Mouse (Mus musculus): ENCODE results near the gene Jmjd1c. TPM values are rescaled to one million over a fixed set of nuclear protein-coding genes. Genes with fewer than 3 reads are reported as not detected.

The Jmjd1c gene
- total RNA-seq, 4 experiments from 2014 or later: 54.1 to 103 (median 65.0) TPM

DNA sequence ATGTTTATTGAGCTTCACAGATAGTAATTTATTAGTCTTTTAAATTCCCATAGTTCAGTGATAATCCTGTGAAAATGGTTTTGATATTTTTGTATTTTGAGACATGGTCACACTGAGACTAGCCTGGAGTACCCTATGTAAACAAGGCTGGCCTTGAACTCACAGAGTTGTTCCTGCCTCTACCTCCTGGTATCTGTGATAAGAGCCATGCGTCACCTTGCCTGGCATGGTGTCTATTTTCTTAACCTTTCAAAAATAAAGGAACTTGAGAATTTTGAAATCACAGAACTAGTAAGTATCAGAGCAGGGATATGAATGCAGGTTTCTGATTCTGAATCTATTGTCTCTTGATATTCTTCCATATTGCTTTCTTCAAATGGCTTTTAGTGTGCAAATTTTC lies 35.8 kb downstream of the Jmjd1c start:
- DNase-seq: peak; percentile 45

DNA sequence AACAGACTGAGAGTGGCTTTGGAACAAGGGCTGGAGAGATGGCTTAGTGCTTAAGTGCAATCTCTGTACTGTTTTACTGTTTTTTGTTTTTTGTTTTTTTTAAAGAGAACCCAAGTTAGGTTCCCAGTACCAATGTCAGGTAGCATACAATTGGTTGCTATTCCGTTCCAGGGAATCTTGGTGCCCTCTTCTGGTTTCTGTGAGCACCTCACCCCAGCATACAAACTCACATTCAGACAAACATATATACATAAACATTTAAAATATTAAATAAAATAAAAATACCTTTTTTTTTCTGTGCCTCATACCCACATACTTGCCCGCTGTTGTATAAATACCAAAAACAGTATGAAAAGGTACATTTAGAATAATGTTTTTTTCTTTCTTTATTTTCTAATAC lies 38.4 kb downstream of the Jmjd1c start:
- DNase-seq: no peak

DNA sequence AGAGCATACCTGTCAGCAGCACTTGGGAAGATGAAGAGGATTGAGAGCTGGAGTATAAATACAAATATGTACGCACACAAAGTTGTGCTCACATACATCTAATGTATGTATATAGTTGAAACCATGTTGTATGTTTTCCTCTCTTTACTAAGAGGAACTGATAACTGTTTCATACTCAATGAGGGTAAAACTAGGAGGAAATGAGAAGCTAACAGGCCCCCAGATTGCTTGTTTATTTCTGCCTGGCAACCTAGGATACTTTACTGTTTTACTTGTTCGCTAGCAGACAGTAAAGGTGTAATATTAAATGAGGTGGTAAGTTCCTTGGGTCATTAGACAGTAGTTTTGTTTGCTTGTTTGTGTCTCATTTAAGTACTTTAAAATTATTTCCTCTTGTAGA lies 41.5 kb downstream of the Jmjd1c start:
- DNase-seq: no peak

DNA sequence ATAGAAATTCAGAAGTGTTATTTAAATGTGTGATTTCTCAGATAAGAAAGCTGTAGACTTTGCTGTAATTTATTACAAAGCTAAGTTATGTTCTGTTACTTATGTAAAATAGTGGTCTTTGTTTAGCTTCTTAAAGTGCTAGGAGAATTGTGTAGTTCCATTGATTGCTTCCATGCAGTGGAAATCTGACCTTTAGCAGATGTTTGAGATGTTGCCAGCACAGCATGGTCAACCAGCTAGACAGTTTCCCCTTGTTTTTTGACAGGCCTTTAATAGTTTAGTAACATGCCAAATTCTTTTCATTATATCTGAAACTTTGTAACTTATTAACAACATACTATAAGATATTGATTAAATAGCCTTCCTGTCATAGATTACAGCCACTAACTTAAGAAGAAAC lies 47.7 kb downstream of the Jmjd1c start:
- no peak for DNase-seq

DNA sequence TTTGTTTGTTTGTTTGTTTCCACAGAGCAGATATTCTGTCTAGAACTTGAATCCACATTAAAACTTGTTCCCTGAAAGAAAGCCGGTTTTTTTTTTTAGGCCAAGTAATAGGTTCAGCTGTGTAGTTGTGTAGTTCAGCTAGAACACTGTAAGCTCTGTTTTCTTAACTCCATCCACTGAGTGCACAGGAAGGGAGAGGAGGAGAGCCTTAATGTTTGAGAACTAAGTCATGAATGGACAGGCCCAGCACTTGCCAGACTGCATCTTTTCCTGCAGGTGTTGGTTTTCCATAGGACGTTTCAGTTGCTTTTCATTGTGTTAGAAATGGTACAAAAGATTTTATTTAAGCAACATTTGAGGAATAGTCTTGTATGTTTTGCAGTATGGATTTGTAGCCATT lies 48.3 kb downstream of the Jmjd1c start:
- no peak for DNase-seq

DNA sequence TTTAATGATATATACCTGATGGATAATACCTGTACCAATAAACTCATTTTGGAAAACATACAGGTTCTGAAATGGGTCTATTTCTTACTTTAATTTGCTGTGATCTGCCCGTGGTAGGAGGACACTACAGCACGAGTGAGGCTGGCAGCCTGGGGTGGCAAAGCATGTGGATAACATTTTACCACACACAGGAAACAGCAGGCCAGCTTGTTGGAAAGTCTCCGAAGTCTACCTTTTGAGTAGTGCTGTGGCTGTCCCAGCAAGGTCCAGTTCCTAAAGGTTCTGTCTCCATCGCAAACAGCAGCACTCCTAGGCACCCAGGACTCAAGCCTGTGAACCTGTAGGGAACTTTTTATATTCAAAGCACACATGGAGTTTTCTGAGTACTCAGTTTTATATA lies 49.7 kb downstream of the Jmjd1c start:
- no peak for DNase-seq

DNA sequence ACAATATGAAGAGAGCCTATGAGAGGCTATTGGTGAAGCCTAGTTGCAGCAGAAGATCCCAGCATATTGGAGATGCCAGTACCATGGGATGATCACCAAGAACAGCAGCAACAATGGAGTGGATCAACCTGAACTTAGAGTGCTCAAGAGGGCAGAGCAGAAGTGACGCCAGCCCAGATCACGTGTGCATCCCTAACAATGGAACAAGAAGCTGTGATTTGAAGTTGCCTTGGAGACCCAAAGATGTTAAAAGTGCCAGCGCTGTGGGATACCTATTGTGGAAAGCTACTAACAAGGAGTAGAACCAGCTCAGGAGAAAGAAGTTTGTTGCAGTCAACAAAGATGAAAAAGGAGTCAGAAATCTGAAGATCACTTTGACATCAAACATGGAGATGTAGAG lies 55.8 kb downstream of the Jmjd1c start:
- DNase-seq: no peak

DNA sequence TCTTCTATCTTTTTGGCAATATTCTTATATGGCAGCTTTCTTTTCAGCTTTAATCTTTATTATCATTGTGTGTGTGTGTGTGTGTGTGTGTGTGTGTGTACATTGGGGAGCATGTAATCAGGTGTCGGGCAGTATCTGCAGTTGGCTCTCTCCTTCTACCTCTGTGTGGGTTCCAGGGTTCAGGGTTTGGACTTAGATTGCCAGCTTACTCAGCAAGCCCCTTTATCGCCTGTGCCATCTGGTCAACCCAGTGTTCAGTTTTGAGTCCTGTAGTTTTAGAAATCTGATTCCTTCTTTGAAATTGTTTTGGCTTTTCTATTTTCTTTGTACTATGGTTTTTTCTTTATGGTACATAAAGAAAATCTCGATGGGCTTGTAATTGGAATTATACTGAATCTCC lies 58.7 kb downstream of the Jmjd1c start:
- no peak for DNase-seq

DNA sequence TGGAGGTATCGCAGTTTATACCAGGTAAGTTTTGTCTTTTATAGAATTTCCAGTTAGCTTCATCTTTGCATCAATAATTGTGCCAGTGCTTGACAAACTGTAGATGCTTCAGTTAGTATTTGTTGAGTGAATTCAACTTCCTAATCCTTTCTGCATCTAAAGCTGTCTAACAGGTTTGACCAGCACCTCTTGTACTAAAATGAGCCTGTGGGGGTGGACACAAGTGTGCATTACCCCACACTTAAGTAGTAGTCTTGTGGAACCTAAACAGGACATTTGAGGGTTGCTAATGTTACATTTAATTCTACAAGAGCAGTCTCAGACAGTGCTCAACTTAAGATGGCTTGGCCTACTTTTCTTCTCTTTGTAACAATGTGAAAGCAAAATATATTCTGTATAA lies 78.1 kb downstream of the Jmjd1c start:
- no peak for DNase-seq

DNA sequence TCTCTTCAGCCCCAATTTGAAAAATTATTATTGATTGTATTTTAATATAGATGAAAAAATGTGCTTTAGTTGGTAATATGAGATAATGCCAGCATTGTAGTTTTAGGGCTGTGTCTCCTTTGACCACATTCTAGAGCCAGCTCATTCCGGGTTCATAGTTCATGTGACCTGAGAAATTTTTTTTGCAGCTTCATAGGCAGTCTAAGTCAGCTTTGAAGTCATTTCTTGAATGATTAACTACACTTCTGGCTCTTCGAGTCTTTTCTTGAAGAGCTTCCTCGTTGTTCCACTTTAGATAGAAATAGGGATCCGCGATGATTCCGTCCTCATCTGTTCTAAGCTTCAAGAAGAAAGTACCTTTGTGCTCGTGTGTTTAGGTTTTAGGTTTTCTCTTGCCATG lies 80.1 kb downstream of the Jmjd1c start:
- DNase-seq: no peak

DNA sequence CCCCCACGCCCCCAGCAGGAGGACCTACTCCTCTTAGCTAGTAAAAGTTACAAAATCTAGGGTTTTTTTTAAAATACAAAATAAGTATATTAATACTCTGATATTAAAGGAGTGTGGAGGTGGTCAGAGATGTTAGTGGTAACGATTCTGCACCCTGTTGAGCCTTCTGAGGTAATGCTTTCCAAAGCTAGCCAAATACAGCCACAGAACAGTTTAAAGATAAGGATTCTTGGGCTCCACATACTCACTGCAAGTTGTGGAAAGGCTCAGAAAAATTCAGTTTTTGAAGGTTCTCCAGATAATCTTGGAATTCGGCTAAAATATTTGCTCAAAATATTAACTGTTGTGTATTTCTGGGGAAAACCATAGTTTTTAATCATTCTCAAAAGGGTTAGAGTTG lies 81.0 kb downstream of the Jmjd1c start:
- DNase-seq: no peak

DNA sequence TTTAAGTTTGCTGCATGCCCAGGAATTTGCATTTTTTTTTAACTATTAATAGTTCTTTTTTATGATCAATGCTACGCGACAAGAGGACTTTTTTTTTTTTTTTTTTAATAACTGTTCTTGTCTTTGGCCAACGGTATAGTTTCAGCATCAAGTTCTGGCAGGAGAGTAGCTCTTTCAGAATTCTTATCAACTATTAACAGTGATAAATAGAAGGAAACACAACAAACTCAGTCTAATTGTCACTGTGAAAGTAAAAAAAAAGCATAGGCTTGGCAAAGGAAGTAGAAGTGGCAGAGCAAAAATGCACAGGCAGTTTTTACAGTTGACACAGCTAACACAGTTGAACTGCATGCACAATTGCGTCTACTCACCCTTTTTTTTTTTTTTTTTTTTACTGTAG lies 81.5 kb downstream of the Jmjd1c start:
- no peak for DNase-seq

DNA sequence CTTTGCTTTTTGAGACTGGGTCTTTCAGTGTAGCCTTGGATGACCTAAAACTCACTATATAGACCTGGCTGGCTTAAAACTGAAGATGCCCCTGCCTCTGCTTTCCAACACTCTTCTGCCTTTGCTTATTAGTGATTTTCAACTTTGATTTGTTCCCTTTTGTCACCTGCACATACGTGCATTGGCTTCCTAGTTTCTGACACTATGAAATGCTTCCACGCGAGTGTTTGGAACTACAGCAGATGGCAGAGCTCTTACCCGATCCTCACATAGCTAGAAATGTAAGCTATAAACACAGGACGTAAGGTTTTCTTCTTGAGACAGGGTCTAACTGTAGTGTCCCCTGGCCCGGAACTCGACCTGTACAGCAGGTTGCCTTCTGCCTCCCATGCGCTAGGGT lies 84.1 kb downstream of the Jmjd1c start:
- no peak for DNase-seq

DNA sequence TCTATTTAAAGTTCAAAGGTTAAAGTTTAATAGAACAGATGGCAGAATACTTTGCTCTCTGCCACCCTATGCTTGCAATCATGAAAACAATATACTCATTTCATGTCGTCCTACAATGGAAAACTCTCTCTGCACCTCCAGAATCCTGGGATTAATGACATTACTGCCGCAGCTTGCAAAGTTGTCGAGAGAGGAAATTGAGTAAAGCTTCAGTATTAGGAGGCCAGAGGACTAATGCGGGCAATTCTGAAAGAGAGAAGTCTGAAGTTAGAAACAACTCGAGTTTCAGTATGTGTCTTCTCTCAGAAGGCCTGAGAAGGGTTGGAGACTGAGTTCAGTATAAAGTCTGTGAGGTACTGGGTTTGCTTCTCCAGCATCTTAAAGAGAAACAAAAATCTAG lies 84.9 kb downstream of the Jmjd1c start:
- no peak for DNase-seq

DNA sequence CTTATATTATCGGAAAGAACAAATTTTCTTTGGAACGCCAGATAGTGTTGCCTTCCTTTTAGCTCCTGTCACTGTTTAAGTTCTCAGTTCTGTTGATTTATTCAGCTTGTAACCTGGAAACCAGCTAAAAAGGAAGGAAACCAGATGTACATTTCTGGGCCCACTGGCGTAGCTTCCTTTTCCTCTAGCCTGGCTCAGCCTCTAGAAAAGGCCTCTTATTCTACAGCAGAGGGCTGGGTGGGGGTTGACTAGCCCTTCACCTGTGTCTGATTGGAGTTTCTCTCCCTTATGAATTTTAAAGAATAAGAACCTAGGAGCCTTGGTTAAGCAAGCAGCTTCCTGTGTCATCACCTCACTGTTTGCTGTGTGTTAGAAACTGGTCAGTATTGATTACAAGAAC lies 86.7 kb downstream of the Jmjd1c start:
- no peak for DNase-seq

DNA sequence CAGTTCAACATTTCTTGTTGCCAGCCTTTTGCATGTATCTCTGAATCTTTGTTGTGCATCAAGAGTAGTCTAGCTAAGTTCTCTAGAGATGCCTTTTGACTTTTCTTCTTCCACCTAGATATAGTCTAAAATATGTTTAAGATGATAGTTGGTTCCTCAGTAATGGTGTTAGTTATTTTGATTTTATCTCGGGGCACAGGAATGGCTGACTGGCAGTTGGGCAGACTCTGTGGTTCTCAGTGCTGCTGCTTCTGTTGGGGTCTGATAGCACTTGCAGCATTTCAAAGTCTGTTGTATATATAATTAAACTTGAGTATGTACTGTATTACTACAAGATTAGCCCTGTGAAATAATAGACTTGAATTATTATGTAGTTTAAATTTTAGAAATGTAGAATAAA lies 87.2 kb downstream of the Jmjd1c start:
- no peak for DNase-seq

DNA sequence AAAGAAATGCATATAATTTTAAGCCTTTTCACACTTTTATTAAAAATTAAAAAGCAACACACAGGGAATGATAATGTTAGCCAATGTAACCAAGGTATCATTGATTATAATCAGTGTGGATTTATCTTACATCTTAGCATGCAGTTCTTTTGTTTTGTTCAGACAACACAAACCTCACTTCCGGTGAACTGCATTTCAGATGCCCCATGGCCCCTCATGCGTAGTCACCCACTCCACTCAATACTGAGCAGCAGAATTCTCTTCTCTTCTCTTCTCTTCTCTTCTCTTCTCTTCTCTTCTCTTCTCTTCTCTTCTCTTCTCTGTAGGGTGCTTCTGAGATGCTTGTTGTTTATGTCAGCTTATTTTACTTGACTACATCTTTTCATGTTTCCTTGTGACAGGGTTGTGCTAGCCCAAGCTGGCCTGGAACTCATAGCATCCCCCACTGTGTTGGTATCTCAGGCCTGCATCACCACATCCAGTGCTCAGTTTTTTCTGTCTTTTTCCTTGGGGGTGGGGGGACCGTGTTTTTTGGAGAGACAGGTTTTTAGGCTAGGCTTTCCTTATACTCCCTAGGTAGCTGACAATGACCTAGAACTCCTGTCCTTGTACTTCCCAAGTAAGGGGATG lies 88.6 kb downstream of the Jmjd1c start:
- no peak for DNase-seq

DNA sequence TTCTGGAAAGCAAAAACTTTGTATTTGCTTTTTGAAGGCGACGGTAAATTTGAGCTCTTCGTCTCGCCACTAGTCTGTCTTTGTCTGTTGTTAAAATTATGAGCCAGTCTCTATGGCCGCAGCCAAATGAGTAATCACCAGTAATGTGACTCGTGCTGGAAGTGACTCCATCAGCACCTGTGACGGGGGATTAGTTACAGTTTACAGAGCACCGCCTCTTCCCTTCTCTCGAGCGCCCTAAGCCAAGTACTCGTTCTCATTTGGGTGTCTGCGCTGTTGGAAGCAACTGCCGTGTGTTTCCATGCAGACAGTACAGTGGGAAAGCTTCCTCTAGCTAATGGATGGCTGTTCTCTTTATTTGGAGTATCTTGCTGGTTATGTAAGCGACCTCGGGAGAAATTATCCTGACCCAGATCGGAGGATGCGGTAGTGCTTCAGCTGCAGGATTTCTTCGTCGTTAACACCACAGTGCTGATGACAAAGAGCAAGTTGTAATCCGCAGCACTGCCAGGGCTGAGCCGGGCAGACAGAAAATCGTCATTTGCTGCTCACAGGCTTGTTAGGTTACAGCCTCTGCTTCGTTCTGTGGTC lies 89.7 kb downstream of the Jmjd1c start:
- DNase-seq: peak; percentile 82

DNA sequence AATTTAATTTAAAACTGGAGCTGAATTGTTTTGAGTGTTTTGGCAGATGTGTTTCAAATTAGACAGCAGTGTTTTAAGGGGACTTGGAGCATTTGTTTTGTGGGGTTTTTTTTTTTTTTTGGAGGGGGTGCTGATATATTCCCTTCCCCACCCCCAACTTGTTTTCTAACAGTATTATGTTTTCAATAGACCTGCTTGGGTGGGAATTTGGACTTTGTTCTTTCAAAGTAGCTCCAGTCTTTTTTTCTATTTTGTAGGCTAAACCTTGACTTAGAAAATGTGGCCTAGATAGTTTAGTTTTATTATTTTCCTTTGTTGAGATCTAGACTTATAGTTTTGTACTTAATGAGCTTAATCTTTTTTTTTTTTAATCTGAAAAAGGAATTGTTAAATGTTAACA lies 90.6 kb downstream of the Jmjd1c start:
- DNase-seq: no peak

DNA sequence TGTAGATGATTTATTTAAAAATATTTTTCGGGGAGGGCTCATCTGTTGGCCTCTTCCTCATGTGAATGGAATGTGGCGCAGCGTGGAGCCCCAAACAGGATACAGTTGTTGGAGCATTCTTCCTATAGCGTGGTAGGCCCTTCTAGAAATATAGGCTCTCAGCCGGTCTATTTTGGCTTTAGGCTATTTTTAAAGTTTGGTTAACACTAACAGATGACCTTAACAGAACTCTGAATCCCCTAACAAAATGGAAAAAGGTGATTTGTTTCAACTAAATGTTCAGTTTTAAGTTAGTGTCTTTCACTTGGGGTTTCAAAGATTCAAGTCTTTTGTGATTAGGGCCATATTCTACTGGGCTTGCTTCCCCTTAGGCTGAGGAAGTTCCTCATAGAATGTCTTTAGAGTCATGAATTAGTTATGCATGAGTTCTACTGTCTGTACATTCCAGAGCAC lies 91.1 kb downstream of the Jmjd1c start:
- no peak for DNase-seq

DNA sequence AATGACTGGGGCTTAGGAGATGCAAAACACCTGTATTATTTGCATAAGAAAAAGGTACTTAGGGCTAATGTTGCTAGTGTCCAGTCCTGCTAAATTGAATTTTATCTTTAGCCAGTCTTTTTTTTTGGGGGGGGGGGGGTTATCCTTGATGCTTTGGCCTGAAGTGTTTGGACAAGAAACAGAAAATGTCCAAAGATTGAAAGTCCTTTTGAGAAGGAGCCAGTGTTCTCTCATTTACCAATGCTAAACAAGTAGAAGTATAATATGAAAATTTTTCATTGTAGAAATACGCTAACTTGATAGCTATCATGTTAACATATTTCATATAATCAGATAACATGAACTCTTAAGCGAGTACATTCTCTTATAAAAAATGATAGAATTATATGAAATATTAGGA lies 92.0 kb downstream of the Jmjd1c start:
- DNase-seq: no peak

DNA sequence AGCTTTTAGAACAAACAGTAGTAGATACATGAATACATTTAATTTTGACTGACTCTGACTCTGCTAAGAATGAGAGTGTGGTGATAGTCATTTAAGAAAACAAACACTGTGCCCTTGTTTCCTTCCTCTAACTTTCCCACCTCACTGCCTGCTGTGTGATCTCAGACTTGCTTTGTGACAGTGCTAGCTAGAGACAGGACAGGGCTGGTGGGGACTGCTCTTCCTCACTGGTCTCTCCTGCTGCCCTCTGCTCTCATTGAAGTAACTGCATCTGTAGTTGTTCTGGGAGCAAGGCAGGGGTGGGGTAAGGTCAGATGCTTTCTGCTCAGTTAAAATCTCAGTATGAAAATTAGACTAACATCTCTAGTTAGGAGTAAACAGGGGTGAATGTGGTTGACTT lies 93.1 kb downstream of the Jmjd1c start:
- no peak for DNase-seq

DNA sequence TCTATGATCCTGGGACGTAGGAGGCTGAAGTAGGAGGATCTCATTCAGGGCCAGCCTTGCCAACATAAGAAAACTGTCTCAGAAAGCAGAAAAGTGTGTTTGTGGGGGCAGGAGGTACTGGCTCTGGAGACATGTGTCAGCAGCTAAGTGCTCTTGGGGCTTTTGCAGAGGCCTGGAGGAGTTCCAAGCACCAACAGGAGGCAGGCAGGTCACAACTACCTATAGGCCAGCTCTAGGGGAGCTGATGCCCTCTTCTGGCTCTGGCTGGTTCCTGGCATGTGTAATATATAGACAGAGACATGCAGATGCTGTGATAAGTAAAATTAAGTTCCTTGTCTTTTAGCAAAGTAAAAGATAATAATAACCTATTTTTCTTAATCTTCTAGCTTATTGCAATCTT lies 94.3 kb downstream of the Jmjd1c start:
- no peak for DNase-seq

DNA sequence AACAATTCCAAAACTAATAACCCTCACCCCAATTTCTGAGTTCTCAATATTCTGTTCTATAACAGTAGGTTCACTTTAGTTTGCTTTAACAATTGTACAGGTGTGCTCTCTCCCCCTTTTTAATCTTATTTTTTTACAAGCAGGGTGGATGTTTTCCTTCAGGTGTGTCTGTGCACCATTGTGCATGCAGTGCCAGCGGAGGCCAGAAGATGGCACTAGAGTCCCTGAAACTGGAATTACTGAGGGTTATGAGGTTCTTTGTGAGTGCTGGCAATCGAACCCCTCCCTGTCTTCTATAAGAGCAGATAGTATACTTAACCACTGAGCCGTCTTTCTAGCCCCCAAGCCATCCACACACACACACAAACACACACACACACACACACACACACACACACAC lies 96.4 kb downstream of the Jmjd1c start:
- no peak for DNase-seq
